Mouse (Mus musculus) cerebellum, adult 18-20 months (tissue): ENCODE measurements around the gene Treml2.

ENCODE experiments used
- DNase-seq, 2 experiments: peaks; one replicate each; pipeline ENCODE4 v3.0.0; 2021

Gene Treml2

DNA sequence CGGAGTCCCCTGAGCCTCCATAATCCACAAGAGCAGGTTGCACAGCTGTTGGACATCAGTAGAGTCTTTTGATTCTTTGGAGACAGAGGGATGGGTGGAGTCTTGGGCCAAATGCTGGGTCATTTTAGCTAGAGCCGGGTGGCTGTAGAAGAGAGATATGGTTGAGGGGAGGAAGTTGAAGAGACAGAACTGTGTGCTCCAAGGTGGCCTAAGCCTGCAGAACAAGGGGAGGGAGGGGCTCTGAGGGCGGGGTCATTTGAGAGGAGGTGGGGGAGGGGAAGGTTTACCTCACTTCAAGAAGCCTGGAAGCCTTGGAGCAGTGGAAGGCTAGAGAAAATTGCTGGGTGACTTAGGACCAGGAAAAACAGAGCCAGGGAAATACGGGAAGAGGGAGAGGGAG is at the start of gene Treml2:
Gene Treml2 (plus strand): TSS at position 296 of the 400 bp plus-strand sequence.
- no peak for DNase-seq

GRCm38 (mm10) chr17:48249501-48249900 is 49.8 kb upstream of the Treml2 start:
- DNase-seq, result no peak

- no peak for DNase-seq
These were observed 48.7 kb upstream of the Treml2 start for GRCm38 (mm10) chr17:48250631-48251030.

GRCm38 (mm10) chr17:48256575-48256974 is 42.7 kb upstream of the Treml2 start:
- DNase-seq, result no peak

GRCm38 (mm10) chr17:48261868-48262267 is 37.4 kb upstream of the Treml2 start:
- no peak for DNase-seq

- DNase-seq, result no peak
These were observed 35.4 kb upstream of the Treml2 start, which contains the start of gene Treml4 for GRCm38 (mm10) chr17:48263741-48264362. Gene Treml4, plus strand, starts transcription at chr17:48264295.

DNA sequence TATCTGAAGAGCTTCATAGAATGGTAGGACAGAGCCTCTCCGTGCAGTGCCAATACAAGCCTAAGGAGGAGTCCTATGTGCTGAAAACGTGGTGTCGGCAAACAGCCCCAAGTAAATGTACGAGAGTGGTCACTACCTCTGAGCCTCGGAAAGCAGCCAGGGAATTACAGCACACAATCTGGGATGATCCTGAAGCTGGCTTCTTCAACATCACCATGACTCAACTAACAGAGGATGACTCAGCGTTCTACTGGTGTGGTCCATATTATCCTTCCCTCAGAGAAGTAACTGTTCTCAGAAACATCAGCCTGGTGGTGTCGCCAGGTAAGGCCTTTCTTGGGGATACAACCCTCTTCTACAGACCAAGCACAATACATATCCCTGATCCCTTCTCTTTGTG is 34.6 kb upstream of the Treml2 start:
- no peak for DNase-seq

DNA sequence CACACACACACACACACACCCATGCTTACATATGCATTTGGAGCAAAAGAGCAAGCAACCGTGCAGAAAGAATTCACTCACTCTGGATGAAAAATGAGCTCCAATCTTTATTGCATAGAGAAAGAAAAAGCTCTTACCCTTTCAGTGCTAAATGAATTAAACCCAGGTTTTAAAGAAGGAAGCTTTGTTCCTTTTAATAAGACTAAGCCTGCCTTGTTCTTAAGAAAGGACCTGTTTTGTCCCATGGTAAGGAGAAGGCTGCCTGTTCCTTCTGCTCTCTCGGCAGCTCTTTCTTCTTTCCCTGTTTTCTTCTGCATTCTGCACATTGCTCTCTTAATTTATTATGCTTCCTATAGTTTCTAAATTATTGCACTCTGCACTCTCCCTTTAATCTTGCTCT is 33.2 kb upstream of the Treml2 start:
- no peak for DNase-seq

DNA sequence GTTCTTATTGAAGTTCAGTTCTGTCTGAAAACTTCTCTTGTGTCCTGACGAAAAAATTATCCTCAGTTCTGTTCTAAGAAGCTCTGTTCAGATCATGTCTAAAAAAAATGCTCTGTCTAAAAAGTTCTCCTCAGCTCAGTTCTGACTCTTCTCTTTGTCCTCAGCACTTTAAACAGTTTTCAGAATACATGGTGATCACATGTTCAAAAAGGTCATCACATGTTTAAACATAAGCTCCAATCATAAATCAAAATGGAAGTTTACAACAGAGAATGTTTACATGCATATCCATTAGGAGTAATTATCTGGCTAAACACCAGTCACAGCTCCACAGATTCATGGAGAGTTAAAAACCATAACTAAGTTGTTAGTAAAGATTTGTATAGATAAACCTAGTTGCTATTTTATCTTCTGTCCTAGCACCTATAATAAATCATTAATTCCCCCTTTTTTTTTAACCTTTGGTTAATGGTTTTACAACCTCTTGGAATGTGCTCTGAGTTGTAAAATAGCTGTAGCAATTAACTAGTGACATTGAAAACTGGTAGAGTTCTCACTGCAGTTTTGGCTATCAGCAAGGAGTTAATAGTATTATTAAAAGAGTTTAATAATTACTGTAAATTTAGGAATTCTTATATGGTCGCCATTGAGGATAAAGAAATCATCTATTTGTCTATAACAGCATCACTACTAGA is 32.5 kb upstream of the Treml2 start:
- no peak for DNase-seq

- DNase-seq, result no peak
These were observed 31.7 kb upstream of the Treml2 start for GRCm38 (mm10) chr17:48267591-48267990.

- DNase-seq, result no peak
These were observed 31.0 kb upstream of the Treml2 start for GRCm38 (mm10) chr17:48268276-48268675.

- no peak for DNase-seq
These were observed 29.5 kb upstream of the Treml2 start for GRCm38 (mm10) chr17:48269833-48270232.

- no peak for DNase-seq
These were observed 27.1 kb upstream of the Treml2 start for GRCm38 (mm10) chr17:48272158-48272557.

DNA sequence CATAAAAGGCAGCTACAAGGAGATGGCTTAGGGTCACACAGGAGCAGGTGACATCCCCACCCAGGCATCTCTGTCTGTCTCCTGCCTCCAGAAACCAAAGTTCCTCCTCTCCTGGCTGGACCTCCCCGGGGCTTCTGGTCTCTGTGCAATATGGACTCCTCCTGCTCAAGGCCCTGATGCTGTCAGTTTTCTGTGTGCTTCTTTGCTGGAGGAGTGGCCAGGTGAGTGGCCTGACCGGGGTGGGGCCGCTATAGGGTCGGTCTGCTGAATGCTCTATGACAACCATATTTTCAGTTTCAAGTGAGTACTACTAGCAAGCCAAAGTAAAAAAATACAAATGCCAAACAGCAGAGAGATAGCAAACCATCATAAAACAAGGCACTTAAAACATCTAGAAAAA is 26.7 kb upstream of the Treml2 start:
- DNase-seq, result no peak

GRCm38 (mm10) chr17:48274098-48274497 is 25.2 kb upstream of the Treml2 start:
- DNase-seq, result no peak

GRCm38 (mm10) chr17:48274885-48275284 is 24.4 kb upstream of the Treml2 start:
- DNase-seq, result peak; percentile 66 to 74

- no peak for DNase-seq
These were observed 23.6 kb upstream of the Treml2 start for GRCm38 (mm10) chr17:48275736-48276135.

- DNase-seq, result no peak
These were observed 20.9 kb upstream of the Treml2 start for GRCm38 (mm10) chr17:48278381-48278780.

DNA sequence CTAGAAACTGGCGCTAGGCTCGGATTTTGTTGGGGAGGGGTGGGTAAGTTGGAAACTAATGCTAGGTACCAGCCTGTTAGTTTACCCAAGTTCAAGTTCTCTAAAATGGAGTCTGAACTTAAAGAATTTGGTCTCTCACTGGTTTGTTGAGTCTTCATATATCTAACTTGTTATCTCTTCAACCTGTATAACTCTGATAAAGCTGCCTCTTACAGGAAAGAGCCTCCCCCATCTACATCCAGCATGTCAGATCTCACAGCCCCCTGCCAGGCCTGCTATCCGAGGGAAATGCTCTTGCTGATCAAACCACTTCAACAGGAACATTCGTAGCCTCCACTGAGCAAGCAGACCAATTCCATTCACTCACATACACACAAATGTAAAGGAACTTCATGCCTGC is 20.3 kb upstream of the Treml2 start:
- no peak for DNase-seq

DNA sequence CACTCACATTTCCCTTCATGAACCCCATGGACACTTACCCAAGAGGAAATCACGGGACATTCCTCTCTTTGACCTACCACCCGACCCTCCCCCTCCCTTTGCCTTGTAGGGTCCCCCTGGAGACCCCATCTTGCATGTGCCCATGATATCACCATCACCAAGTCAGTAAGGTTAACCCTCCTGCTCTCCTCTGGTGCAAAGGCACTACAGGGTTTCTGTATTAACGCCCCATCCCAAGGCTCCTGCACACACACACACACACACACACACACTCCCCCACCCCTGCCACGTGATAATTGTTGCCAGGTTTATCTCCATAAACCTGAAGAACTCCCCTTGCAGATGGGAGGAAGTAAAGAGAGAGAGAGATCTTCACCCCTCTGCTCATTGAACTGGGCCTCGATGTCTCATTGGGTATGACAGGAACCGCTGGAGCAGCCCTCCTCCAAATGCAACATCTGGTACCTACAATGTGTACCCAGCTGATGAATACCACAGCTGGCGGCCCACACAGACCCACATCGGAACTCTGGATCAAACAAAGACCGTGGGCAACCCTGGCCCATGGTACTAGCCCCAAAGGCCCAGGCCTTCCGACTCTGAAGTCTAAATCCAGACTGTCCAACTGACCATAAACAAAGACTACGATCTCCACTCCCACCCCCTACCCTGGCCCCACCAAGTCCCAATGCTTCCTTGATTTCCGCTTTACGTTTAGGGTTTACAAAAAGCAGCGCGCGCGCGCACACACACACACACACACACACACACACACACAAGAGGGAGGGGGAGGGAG is 18.2 kb upstream of the Treml2 start:
- DNase-seq, result no peak

DNA sequence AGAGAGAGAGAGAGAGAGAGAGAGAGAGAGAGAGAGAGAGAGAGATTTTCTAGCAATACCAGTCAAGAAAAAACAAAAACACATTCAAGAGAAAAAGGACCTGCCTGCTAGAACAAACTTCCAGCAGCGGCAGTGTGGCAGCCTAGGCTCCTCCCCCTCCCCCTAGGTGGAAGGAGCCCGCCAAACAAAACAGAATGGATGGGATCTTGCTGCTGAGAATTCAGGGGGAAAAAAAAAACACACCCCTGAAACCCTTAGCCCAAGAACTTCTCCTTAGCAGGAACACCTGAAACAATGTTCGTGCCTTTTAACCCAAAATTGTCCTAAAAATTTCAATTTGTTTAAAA is 17.6 kb upstream of the Treml2 start:
- DNase-seq, result no peak

DNA sequence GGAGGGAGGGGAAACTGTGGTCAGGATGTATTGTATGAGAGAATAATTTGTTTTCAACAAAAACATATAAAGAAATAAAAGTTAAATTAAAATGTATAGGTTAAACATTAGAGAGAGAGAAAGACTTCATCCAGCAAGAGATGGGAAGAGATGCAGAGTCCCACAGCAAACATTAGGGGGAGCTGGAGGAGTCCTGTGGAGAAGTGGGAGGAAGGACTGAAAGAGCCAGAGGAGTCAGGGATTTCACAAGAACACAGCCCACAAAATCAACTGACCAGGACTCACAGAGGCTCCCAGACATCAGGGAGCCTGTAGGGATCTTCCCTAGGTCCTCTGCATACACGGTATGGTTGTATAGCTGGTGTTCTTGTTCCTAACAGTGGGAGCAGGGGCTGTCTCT is 12.5 kb upstream of the Treml2 start:
- no peak for DNase-seq

- DNase-seq, result no peak
These were observed 12.0 kb upstream of the Treml2 start for GRCm38 (mm10) chr17:48287276-48287675.
